In the genomic region with DNA sequence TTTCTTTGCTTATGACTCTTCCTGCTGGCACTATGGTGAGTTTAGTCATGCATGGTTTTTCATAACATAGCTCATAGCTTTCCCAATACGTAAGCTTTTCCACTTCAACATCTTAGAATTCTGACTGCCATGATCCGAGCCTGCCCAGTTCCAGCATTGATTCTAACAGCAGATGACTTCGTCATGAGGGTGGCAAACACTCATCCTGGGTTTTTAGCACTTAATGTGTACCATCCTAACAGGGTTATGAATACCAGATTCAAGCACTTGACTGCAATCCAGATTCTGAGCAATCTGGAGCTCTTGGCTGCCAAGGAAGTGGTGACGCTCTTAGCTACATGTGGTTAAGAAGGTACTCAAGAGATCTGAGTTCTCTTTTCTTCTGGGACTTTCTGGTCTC, we compare ENCODE assay signal across 19 mouse cellular contexts.
DNase-seq lines count a peak whose midpoint lies in the region; ATAC-seq and TF ChIP-seq lines count a peak whose summit lies in the region.
"Had no signal": no experiment of that assay in that cellular context is flagged by ENCODE, and none has a peak within 500 bp of the region (broad histone marks: within the 10 kb centered on the region; RNA-seq: fewer than 3 reads in every experiment).

No protein-coding gene starts in this region.

- TF ChIP-seq CTCF in layer of hippocampus, adult 2 months (conservative IDR thresholded peaks at IDR 0.05): no peak

- no peaks in the 10 kb centered on the region for H3K4me1 ChIP-seq in midbrain, embryonic 11.5 days (ENCODE audit: control insufficient read depth, insufficient read depth, low read length)
- H3K4me1 ChIP-seq: embryonic facial prominence, embryonic 10.5 days; hindbrain, embryonic 13.5 days; liver, embryonic 12.5 days; lung, embryonic 15.5 days had no signal

- no peaks in the 10 kb centered on the region for H3K9me3 ChIP-seq in midbrain, embryonic 11.5 days (ENCODE audit: control insufficient read depth, low read length)
- H3K9me3 ChIP-seq: embryonic facial prominence, embryonic 10.5 days; hindbrain, embryonic 13.5 days; liver, embryonic 12.5 days; lung, embryonic 15.5 days had no signal

- H3K27me3 ChIP-seq in midbrain, embryonic 11.5 days (ENCODE audit: control insufficient read depth, insufficient read depth, low read length): no peaks in the 10 kb centered on the region
- H3K27me3 ChIP-seq: hindbrain, embryonic 13.5 days; liver, embryonic 12.5 days; lung, embryonic 15.5 days had no signal

- H3K36me3 ChIP-seq in midbrain, embryonic 11.5 days (ENCODE audit: control insufficient read depth, insufficient read depth, low read length): no peaks in the 10 kb centered on the region
- H3K36me3 ChIP-seq: embryonic facial prominence, embryonic 10.5 days; hindbrain, embryonic 13.5 days; liver, embryonic 12.5 days; lung, embryonic 15.5 days had no signal

- H3K9ac ChIP-seq in midbrain, embryonic 11.5 days (ENCODE audit: low read length): no peak overlapping the region
- H3K9ac ChIP-seq: hindbrain, embryonic 13.5 days; liver, embryonic 12.5 days; lung, embryonic 15.5 days had no signal

- H3K27ac ChIP-seq in layer of hippocampus, adult 2 months: no peak overlapping the region
- no peak overlapping the region for H3K27ac ChIP-seq in midbrain, embryonic 11.5 days (ENCODE audit: low read depth, low read length)
- H3K27ac ChIP-seq: embryonic facial prominence, embryonic 10.5 days; hindbrain, embryonic 13.5 days; liver, embryonic 12.5 days; lung, embryonic 15.5 days had no signal

- peak; percentile 4 for DNase-seq in gastrocnemius, adult 18-20 months (ENCODE audit: low spot score)
- no peak for DNase-seq in gastrocnemius, postnatal 4 days (ENCODE audit: low spot score in 2 of 2)
- peak; percentile 19 to 58 for DNase-seq in layer of hippocampus, adult 18-20 months (ENCODE audit: low spot score in 2 of 2)
- no peak for DNase-seq in layer of hippocampus, adult 9-10 months (ENCODE audit: low spot score)
- peak; percentile 11 to 46 for DNase-seq in layer of hippocampus, adult 2 months (ENCODE audit: low spot score in 2 of 2)
- no peak for DNase-seq in cerebellum, adult 18-20 months
- no peak for DNase-seq in midbrain, embryonic 11.5 days (ENCODE audit: low spot score, missing footprints)
- DNase-seq: cerebellum, postnatal 36 days; gastrocnemius, postnatal 14 days; midbrain, embryonic 14.5 days; retina, postnatal 1 day; right cerebral cortex, postnatal 4 days; thymus, postnatal 36 days had no signal

- ATAC-seq in midbrain, embryonic 11.5 days (ENCODE audit: low FRiP score): no peak
- ATAC-seq: forebrain, embryonic 16.5 days; liver, embryonic 12.5 days had no signal

- H3K4me3 ChIP-seq in layer of hippocampus, adult 2 months: no peak overlapping the region
- H3K4me3 ChIP-seq in midbrain, embryonic 11.5 days (ENCODE audit: low read depth, low read length): no peak overlapping the region
- H3K4me3 ChIP-seq: embryonic facial prominence, embryonic 10.5 days; erythroblast, embryonic 14.5 days; hindbrain, embryonic 13.5 days; liver, embryonic 12.5 days; lung, embryonic 15.5 days had no signal

- H3K4me2 ChIP-seq in midbrain, embryonic 11.5 days: no peak overlapping the region
- H3K4me2 ChIP-seq: hindbrain, embryonic 13.5 days; liver, embryonic 12.5 days; lung, embryonic 15.5 days had no signal

- WGBS in midbrain, embryonic 11.5 days: 87% methylated on average over 4 of the region's 4 CpGs

Comparison
In these comparisons a context has a peak if more than half of its experiments do, and no peak if none do; other contexts are left out.
1. DNase-seq: peak in gastrocnemius, adult 18-20 months (single experiment), layer of hippocampus, adult 18-20 months (2 of 2) and layer of hippocampus, adult 2 months (2 of 2); none in gastrocnemius, postnatal 4 days (0 of 2), layer of hippocampus, adult 9-10 months (single experiment), cerebellum, adult 18-20 months (0 of 2) and midbrain, embryonic 11.5 days (single experiment).